Mouse (Mus musculus) kidney, postnatal 0 days (tissue): ENCODE data around the gene 9430015G10Rik. TPM values are rescaled to one million over a fixed set of nuclear protein-coding genes. Genes with fewer than 3 reads are reported as not detected.
"Not testable (repeated sequence)": the region's sequence is repeated elsewhere in the genome, so short reads cannot be mapped to it uniquely, and the experiment has no call there.

Experiments
- ATAC-seq: fragments of 200-750 bp; cut with Nextera tagmentation; replicated peaks from 2 replicates; pipeline ENCODE4 v1.8.0; 2017; ENCODE audit warnings: low read depth, moderate number of reproducible peaks, moderate TSS enrichment, moderate library complexity; ENCODE audit not compliant: low FRiP score
- DNase-seq: peaks from one replicate; pipeline ENCODE4 v3.0.0-alpha.2; 2016; ENCODE audit warnings: low spot score
- H3K27ac ChIP-seq: fragments of 300-500 bp; sonication (generic); 2 replicates; pipeline ENCODE4 v1.5.1; 2014; ENCODE audit warnings: mild to moderate bottlenecking
- H3K27me3 ChIP-seq: fragments of 300-500 bp; sonication (generic); 2 replicates; pipeline ENCODE4 v1.6.1; 2014; ENCODE audit warnings: low read length, mixed read lengths; ENCODE audit not compliant: insufficient read depth
- H3K36me3 ChIP-seq: fragments of 300-500 bp; sonication (generic); 2 replicates; pipeline ENCODE4 v1.6.1; 2014; ENCODE audit warnings: low read length, mixed read lengths; ENCODE audit not compliant: insufficient read depth
- H3K4me1 ChIP-seq: fragments of 300-500 bp; sonication (generic); replicated peaks from 2 replicates; pipeline ENCODE4 v1.6.1; 2014; ENCODE audit warnings: antibody characterized with exemption, low read length, mixed read lengths; ENCODE audit not compliant: insufficient read depth
- H3K4me2 ChIP-seq: fragments of 300-500 bp; sonication (generic); 2 replicates; pipeline ENCODE4 v1.6.1; 2014; ENCODE audit warnings: mild to moderate bottlenecking, low read length, moderate library complexity, mixed read lengths
- H3K4me3 ChIP-seq: fragments of 300-500 bp; sonication (generic); replicated peaks from 2 replicates; pipeline ENCODE4 v1.5.1; 2014; ENCODE audit warnings: low read depth, low read length
- H3K9ac ChIP-seq: fragments of 300-500 bp; sonication (generic); 2 replicates; pipeline ENCODE4 v1.6.1; 2014; ENCODE audit warnings: low read depth, low read length
- H3K9me3 ChIP-seq: fragments of 300-500 bp; sonication (generic); replicated peaks from 2 replicates; pipeline ENCODE4 v1.6.1; 2016; ENCODE audit warnings: low read length, inconsistent platforms, mixed read lengths
- CTCF ChIP-seq: IDR thresholded peaks from 2 replicates; pipeline ENCODE4 v1.5.1; 2016; ENCODE audit warnings: antibody characterized with exemption, low read depth, mild to moderate bottlenecking, moderate library complexity
- WGBS: fragments of 180-500 bp; shearing (Covaris S2); extraction: QIAGEN DNeasy Blood & Tissue Kit; methylation state at CpG from one replicate; pipeline ENCODE4 v1.1.7; 2014; 5-methylcytosine and 5-hydroxymethylcytosine counted together
- polyA plus RNA-seq: library from polyadenylated mRNA; unstranded; fragments of >200 nt; fragmentation: Nextera tagmentation; extraction: Ambion mirVana; gene quantifications from 2 replicates; pipeline ENCODE4 v1.2.1, GENCODE M21; 2015

Gene 9430015G10Rik
- polyA plus RNA-seq, 1 experiment from 2014 or later, result 11.8 TPM

DNA sequence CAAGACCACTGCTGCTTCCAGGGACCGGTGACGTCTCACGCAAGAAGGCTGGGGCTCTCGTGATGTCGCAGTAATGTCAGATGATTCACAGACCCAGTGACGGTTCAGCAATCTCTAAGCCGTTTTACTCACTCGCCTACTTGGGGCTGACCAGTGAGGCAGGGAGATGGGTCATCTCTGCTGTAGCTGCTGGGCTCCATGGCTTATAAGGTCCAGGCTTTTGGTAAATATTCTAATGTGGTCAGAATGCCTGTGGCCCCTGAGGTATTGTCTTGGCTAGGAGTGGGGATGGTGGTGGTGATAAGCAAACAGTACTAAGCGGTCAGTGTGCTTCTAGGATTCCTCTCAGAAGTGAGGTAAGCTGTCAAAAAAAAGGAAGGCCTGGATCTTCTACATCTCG is 21.2 kb downstream of the 9430015G10Rik start:
- 54% methylated on average over 10 of the region's 10 CpGs for WGBS
- Histone ChIP-seq H3K36me3 (no peaks in the 10 kb centered on the region; the same call in 1 of the 2 replicates), H3K4me1 (peaks cover 3% of the 10 kb centered on the region; the same call in 1 of the 2 replicates), H3K4me3 (no peak overlapping the region), H3K9ac (no peak overlapping the region), H3K4me2 (no peak overlapping the region), H3K9me3 (no peaks in the 10 kb centered on the region), H3K27me3 (no peaks in the 10 kb centered on the region), H3K27ac (no peak overlapping the region)
- DNase-seq (no peak), ATAC-seq (0 out of 2 replicates have a peak, but pooled peaks have one; percentile 16)
- TF ChIP-seq CTCF, result no peak

DNA sequence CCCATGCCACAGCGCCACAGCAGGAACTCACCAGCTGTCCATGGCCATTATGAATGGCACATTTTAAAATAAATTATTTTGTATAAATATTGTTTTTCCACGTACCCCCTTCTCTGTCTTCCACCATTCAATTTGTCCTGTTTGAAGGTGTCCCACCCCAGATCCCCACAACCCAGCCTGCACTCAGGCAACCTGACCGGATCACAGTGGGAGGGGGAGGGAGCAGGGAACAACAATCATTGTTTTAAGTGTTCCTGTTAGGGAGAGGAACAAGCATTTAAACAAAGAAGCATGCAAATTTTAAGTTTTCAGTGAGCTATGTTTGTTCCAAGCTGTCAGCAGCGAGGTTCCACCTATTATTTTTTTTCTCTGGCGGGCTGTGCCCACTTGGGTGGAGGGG is 23.6 kb downstream of the 9430015G10Rik start:
- WGBS, result 68% methylated on average over 5 of the region's 5 CpGs

DNA sequence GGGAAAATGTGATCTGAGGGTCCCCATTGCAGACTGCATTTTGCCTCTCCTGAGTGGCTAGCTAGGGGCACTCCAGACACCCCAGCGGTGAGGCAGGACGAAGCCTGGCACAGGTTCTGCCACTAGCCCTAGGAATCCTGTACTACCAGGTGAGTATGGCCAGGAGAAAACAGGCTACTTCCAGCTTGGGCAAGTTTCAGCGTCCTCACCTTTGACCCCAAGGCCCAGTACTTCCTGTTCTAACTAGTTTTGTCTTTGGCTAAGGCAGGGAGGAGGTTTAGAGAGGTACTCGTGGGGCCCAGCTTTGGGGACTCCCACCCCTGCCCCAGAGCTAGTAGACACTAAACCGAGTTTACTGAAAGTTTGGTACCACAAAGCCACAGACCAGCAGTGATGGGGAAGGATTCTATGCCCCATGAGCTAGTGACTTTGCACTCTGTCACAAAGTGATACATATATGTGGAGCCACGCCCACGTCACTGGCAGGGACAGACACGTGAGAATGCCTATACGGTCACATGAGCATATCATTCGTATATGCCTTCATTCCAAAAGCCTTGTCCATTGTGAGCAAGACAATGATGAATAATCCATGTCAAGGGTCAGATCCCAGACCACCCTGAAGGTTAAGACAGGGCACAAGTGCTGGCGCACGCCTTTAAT is 24.3 kb downstream of the 9430015G10Rik start:
- Histone ChIP-seq H3K27ac (0 out of 2 replicates have a peak overlapping the region, but pooled peaks have one; percentile 34), H3K4me1 (peaks cover 3% of the 10 kb centered on the region; the same call in 1 of the 2 replicates), H3K36me3 (no peaks in the 10 kb centered on the region), H3K4me3 (no peak overlapping the region), H3K4me2 (no peak overlapping the region), H3K9ac (no peak overlapping the region), H3K27me3 (no peaks in the 10 kb centered on the region), H3K9me3 (no peaks in the 10 kb centered on the region)
- 78% methylated on average over 12 of the region's 12 CpGs for WGBS
- no peak for TF ChIP-seq CTCF
- ATAC-seq, result no peak
- DNase-seq, result no peak

More for the DNA sequence above, 23.6 kb downstream of the 9430015G10Rik start:
- Histone ChIP-seq H3K27me3 (no peaks in the 10 kb centered on the region), H3K9ac (no peak overlapping the region), H3K9me3 (no peaks in the 10 kb centered on the region), H3K4me1 (peaks cover 3% of the 10 kb centered on the region; the same call in 1 of the 2 replicates), H3K36me3 (no peaks in the 10 kb centered on the region), H3K4me3 (no peak overlapping the region), H3K27ac (0 out of 2 replicates have a peak overlapping the region, but pooled peaks have one; percentile 34), H3K4me2 (no peak overlapping the region)
- no peak for DNase-seq
- TF ChIP-seq CTCF, result no peak
- ATAC-seq, result no peak

DNA sequence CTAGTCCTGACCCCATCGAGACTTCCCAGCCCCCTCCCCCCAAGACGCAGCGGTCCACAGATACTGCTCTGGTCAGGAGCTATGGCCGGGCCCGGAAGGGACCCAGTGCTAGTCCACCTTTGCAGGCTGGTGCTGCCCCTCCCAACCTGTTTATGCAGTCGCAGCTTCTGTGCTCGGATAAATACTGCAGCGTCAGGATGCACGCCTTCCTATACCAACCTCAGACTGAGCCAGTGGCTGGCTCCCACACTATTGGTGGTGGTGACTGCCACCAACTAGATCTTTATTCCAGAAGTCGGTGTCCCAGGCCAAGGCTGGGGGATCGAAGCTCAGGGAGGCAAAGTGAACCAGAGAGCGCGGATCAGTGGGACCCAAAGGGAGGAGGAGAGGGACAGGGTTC is 25.3 kb downstream of the 9430015G10Rik start:
- TF ChIP-seq CTCF, result no peak
- Histone ChIP-seq H3K27ac (no peak overlapping the region), H3K36me3 (no peaks in the 10 kb centered on the region), H3K4me3 (no peak overlapping the region), H3K9ac (no peak overlapping the region), H3K27me3 (no peaks in the 10 kb centered on the region), H3K4me1 (peaks cover 3% of the 10 kb centered on the region; the same call in 1 of the 2 replicates), H3K4me2 (no peak overlapping the region), H3K9me3 (no peaks in the 10 kb centered on the region)
- 87% methylated on average over 13 of the region's 13 CpGs for WGBS
- no peak for ATAC-seq
- DNase-seq, result no peak

DNA sequence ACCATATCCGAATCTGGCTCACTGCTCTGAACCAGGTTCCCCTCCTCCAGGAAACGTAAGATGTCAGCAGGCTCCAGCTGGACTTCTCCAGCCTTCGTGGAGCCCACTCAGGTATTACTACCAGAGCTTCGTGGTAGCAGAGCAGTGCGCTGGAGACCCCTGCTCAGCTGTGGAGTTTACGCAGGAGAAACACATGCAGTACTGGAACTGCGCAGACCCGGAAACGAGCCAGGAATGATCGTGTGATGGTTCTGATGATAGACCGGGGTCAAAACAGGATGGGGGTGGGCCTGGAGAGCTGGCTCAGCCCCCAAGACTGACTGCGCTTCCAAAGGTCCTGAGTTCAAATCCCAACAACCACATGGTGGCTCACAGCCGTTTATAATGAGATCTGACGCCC is 26.0 kb downstream of the 9430015G10Rik start:
- Histone ChIP-seq H3K4me3 (no peak overlapping the region), H3K27me3 (no peaks in the 10 kb centered on the region), H3K9ac (no peak overlapping the region), H3K27ac (no peak overlapping the region), H3K4me2 (no peak overlapping the region), H3K36me3 (no peaks in the 10 kb centered on the region), H3K9me3 (no peaks in the 10 kb centered on the region), H3K4me1 (peaks cover 3% of the 10 kb centered on the region; the same call in 1 of the 2 replicates)
- no peak for TF ChIP-seq CTCF
- ATAC-seq (no peak), DNase-seq (no peak)
- 89% methylated on average over 14 of the region's 14 CpGs for WGBS

DNA sequence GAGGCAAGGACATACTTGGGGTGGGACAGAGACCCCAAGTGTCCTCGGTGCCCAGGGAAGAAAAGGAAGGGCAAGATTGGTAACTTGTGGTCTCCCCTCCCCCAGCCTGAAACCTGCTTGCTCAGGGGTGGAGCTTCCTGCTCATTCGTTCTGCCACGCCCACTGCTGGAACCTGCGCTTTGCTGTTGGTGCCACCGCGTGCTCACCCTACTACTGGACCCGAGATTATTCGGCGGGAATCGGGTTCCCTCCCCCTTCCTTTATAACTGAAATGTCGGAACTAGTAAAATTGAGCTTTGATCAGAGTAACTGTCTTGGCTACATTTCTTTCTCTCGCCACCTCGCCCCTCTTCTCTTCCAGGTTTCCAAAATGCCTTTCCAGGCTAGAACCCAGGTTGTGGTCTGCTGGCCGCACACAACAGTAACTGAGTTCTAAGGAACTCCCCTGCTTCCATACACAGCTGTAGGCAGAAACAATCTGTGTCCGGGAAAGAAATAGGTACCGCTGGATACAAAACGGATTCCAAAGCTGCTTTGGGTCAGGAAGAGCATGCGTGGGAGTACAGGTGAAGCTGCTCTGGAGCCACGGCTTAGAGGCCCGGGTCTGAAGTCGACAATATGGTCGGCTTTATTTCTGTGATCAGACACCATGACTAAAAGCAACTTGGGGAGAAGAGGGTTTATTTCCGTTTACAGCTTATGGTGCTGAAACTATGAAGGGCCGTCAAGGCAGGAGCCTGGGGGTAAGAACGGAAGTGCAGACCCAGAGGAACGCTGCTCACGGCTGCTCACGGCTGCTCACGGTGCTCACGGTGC is 26.7 kb downstream of the 9430015G10Rik start:
- 82% methylated on average over 30 of the region's 30 CpGs for WGBS
- TF ChIP-seq CTCF, result no peak

DNA sequence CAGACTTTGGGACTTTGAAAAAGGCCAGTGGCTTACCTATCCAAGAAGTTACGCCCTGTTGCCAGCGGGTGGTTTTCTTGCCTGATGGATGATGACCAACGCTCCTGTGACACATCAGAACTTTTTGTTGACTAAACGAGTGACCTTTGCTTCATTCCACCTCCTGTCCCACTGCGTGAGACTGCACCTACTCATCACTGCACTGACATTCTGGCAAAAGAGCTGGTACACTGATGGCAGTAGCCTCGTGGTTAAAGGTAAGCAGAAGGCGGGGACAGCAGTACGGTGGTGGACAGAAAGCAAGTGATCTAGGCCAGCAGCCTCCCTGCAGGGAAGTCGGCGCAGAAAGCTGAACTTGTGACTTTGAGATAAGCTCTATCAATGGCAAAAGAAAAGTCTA is 41.1 kb downstream of the 9430015G10Rik start:
- H3K4me1 ChIP-seq, ATAC-seq, DNase-seq, H3K9me3 ChIP-seq, H3K4me3 ChIP-seq, H3K9ac ChIP-seq, H3K27ac ChIP-seq, H3K4me2 ChIP-seq, H3K36me3 ChIP-seq, H3K27me3 ChIP-seq: not testable (repeated sequence)
- 82% methylated on average over 10 of the region's 10 CpGs for WGBS

More for the DNA sequence above, 26.7 kb downstream of the 9430015G10Rik start:
- ATAC-seq, result no peak
- H3K4me3 ChIP-seq, result no peak overlapping the region
- no peak for DNase-seq
- H3K4me1 ChIP-seq, result peaks cover 3% of the 10 kb centered on the region; the same call in 1 of the 2 replicates
- H3K4me2 ChIP-seq, result no peak overlapping the region
- H3K27ac ChIP-seq, result no peak overlapping the region
- H3K9ac ChIP-seq, result no peak overlapping the region
- no peaks in the 10 kb centered on the region for H3K36me3 ChIP-seq
- H3K27me3 ChIP-seq, result no peaks in the 10 kb centered on the region
- no peaks in the 10 kb centered on the region for H3K9me3 ChIP-seq
